Comparison of ENCODE assay signal across 9 mouse cellular contexts in genomic region chr1:78217151-78218034, GRCm38 (mm10). TPM values are rescaled to one million over a fixed set of nuclear protein-coding genes. Genes with fewer than 3 reads are reported as not detected.
A peak's percentile ranks its signal among the peaks of the same experiment; 100 is the strongest.
DNase-seq lines count a peak whose midpoint lies in the region; ATAC-seq and TF ChIP-seq lines count a peak whose summit lies in the region.
"Had no signal": no experiment of that assay in that cellular context is flagged by ENCODE, and none has a peak within 500 bp of the region (broad histone marks: within the 10 kb centered on the region; RNA-seq: fewer than 3 reads in every experiment).

No protein-coding gene starts in this region.

- peak overlapping the region; percentile 92 for H3K4me2 ChIP-seq in embryonic facial prominence, embryonic 13.5 days
- H3K4me2 ChIP-seq in intestine, embryonic 14.5 days (ENCODE audit: low read length) = peak overlapping the region; percentile 87
- peak overlapping the region; percentile 95 for H3K4me2 ChIP-seq in midbrain, embryonic 12.5 days (replicated peaks)

- H3K27ac ChIP-seq in embryonic facial prominence, embryonic 13.5 days = peak overlapping the region; percentile 92
- H3K27ac ChIP-seq in intestine, embryonic 14.5 days (ENCODE audit: low read depth) = no peak overlapping the region
- no peak overlapping the region for H3K27ac ChIP-seq in midbrain, embryonic 12.5 days (replicated peaks)

- peak overlapping the region; percentile 71 for H3K4me3 ChIP-seq in E14TG2a.4 (replicated peaks; ENCODE audit: low read length)
- H3K4me3 ChIP-seq in embryonic facial prominence, embryonic 13.5 days = peak overlapping the region; percentile 73
- H3K4me3 ChIP-seq in intestine, embryonic 14.5 days (ENCODE audit: low read depth, low read length) = peak overlapping the region; percentile 56
- H3K4me3 ChIP-seq in midbrain, embryonic 12.5 days = peak overlapping the region; percentile 66

- H3K36me3 ChIP-seq in E14TG2a.4 (ENCODE audit: insufficient read depth, low read length) = no peaks in the 10 kb centered on the region
- no peaks in the 10 kb centered on the region for H3K36me3 ChIP-seq in embryonic facial prominence, embryonic 13.5 days
- H3K36me3 ChIP-seq in intestine, embryonic 14.5 days (ENCODE audit: control insufficient read depth, insufficient read depth, low read length) = no peaks in the 10 kb centered on the region
- no peaks in the 10 kb centered on the region for H3K36me3 ChIP-seq in midbrain, embryonic 12.5 days

- H3K9ac ChIP-seq in embryonic facial prominence, embryonic 13.5 days = peak overlapping the region; percentile 86
- H3K9ac ChIP-seq in intestine, embryonic 14.5 days (ENCODE audit: low read length) = peak overlapping the region; percentile 34
- peak overlapping the region; percentile 66 for H3K9ac ChIP-seq in midbrain, embryonic 12.5 days (replicated peaks)

- intact Hi-C loops in gastrocnemius, postnatal 14 days (cut with DNase I; ENCODE audit: low total_unique reads) = loop anchor here (10.0 kb wide), 1 partner anchor 207 kb away; no protein-coding TSS in a partner anchor

- peak; percentile 65 for ATAC-seq in embryonic facial prominence, embryonic 13.5 days (ENCODE audit: insufficient number of reproducible peaks, insufficient read depth, low FRiP score, low TSS enrichment, low read depth)
- peak; percentile 32; the same call in 1 of the 2 replicates for ATAC-seq in intestine, embryonic 14.5 days (replicated peaks; ENCODE audit: low FRiP score, low TSS enrichment, low read depth)
- peak; percentile 57; the same call in 1 of the 2 replicates for ATAC-seq in midbrain, embryonic 12.5 days (ENCODE audit: low FRiP score, low read depth)

- peaks cover 18% of the 10 kb centered on the region for H3K4me1 ChIP-seq in E14TG2a.4 (replicated peaks; ENCODE audit: low read depth, low read length)
- H3K4me1 ChIP-seq in embryonic facial prominence, embryonic 13.5 days = peaks cover 30% of the 10 kb centered on the region
- H3K4me1 ChIP-seq in intestine, embryonic 14.5 days (replicated peaks; ENCODE audit: control insufficient read depth, insufficient read depth, low read length) = peaks cover 12% of the 10 kb centered on the region
- peaks cover 26% of the 10 kb centered on the region for H3K4me1 ChIP-seq in midbrain, embryonic 12.5 days

- H3K27me3 ChIP-seq in E14TG2a.4 (ENCODE audit: insufficient read depth, low read length) = peaks cover 86% of the 10 kb centered on the region
- peaks cover 74% of the 10 kb centered on the region for H3K27me3 ChIP-seq in embryonic facial prominence, embryonic 13.5 days
- peaks cover 93% of the 10 kb centered on the region for H3K27me3 ChIP-seq in intestine, embryonic 14.5 days (replicated peaks; ENCODE audit: control insufficient read depth, insufficient read depth, low read length)
- H3K27me3 ChIP-seq in midbrain, embryonic 12.5 days = peaks cover 87% of the 10 kb centered on the region

- DNase-seq in cerebellum, postnatal 25 days = peak; percentile 40 to 55
- DNase-seq in cerebellum, postnatal 36 days = no peak
- peak; percentile 77 for DNase-seq in intestine, embryonic 14.5 days (ENCODE audit: low spot score)
- DNase-seq in spleen, adult 18-20 months = no peak
- DNase-seq in gastrocnemius, postnatal 14 days = no peak

- no peak for TF ChIP-seq CTCF in E14TG2a.4 (conservative IDR thresholded peaks at IDR 0.05; ENCODE audit: low read length)

- no peaks in the 10 kb centered on the region for H3K9me3 ChIP-seq in E14TG2a.4 (ENCODE audit: low read length)
- no peaks in the 10 kb centered on the region for H3K9me3 ChIP-seq in embryonic facial prominence, embryonic 13.5 days
- H3K9me3 ChIP-seq in intestine, embryonic 14.5 days (ENCODE audit: control insufficient read depth, low read length) = no peaks in the 10 kb centered on the region
- H3K9me3 ChIP-seq in midbrain, embryonic 12.5 days = no peaks in the 10 kb centered on the region

- WGBS in embryonic facial prominence, embryonic 13.5 days = under 1% methylated on average over 70 of the region's 79 CpGs
- WGBS in intestine, embryonic 14.5 days = under 1% methylated on average over 63 of the region's 79 CpGs
- WGBS in midbrain, embryonic 12.5 days = under 1% methylated on average over 73 of the region's 79 CpGs

RNA-seq across cellular contexts. Expression of gene Pax3, which starts 20.5 kb away (rescaled TPM):
- 79.9 and 82.3 TPM in 2 replicates for polyA plus RNA-seq in embryonic facial prominence, embryonic 13.5 days (2015; fragmentation: Nextera tagmentation; extraction: Ambion mirVana)
- not detected in 2 replicates for polyA plus RNA-seq in intestine, embryonic 14.5 days (2014; fragmentation: Nextera tagmentation; extraction: Ambion mirVana)
- polyA plus RNA-seq in midbrain, embryonic 12.5 days (2016; fragmentation: Nextera tagmentation; extraction: Ambion mirVana) = 53.6 and 61.9 TPM in 2 replicates
- total RNA-seq in gastrocnemius, postnatal 14 days (2021) = not detected
- polyA plus RNA-seq: gonadal fat pad, adult 2 months had no signal

Comparison
In these comparisons a context has a peak if more than half of its experiments do, and no peak if none do; other contexts are left out.
1. DNase-seq: peak in cerebellum, postnatal 25 days (2 of 2) and intestine, embryonic 14.5 days (single experiment); none in cerebellum, postnatal 36 days (0 of 2), spleen, adult 18-20 months (0 of 2) and gastrocnemius, postnatal 14 days (single experiment).
2. H3K9ac ChIP-seq: peak in every context shown above with its lines; median percentile 86 in embryonic facial prominence, embryonic 13.5 days; 66 in midbrain, embryonic 12.5 days; 34 in intestine, embryonic 14.5 days.
3. RNA of gene Pax3, which starts 20.5 kb away (polyA plus RNA-seq): 79.9 to 82.3 TPM in embryonic facial prominence, embryonic 13.5 days and 53.6 to 61.9 TPM in midbrain, embryonic 12.5 days; not detected in intestine, embryonic 14.5 days; every median in the first group is over 10 times any median in the second.
4. Peak in every context shown above with its lines, with median percentiles within 50 percentile points of each other: H3K4me3 ChIP-seq, ATAC-seq and H3K4me2 ChIP-seq.